Mouse (Mus musculus): ENCODE results near the gene Rtn4. TPM values are rescaled to one million over a fixed set of nuclear protein-coding genes. Genes with fewer than 3 reads are reported as not detected.

Rtn4 gene
- total and polyA plus RNA-seq, 3 experiments: 95.8 to 224 (median 168) TPM

GRCm38 (mm10) chr11:29725167-29725566, 32.4 kb downstream of the Rtn4 start:
- Histone ChIP-seq H3K36me3 (replicated peaks in 1 of 2; ENCODE audit: control insufficient read depth in 1 of 2, insufficient read depth in 1 of 2, low read length in 1 of 2) (peaks cover 0 to 44% of the 10 kb centered on the region in 2 experiments), H3K4me3 (replicated peaks in 1 of 3; ENCODE audit: low read depth in 2 of 3, low read length in 2 of 3, poor library complexity in 1 of 3) (no peak overlapping the region), H3K27ac (ENCODE audit: insufficient read depth, low read depth) (no peak overlapping the region), H3K4me1 (ENCODE audit: control insufficient read depth in 1 of 2, insufficient read depth in 2 of 2) (peaks cover 5 to 33% of the 10 kb centered on the region in 2 experiments; a peak in 3 of 4 replicates), H3K9ac (ENCODE audit: insufficient read depth, low read depth) (no peak overlapping the region), H3K27me3 (replicated peaks) (no peaks in the 10 kb centered on the region), H3K4me2 (ENCODE audit: insufficient read depth, low read depth, poor library complexity, severe bottlenecking) (no peak overlapping the region), H3K9me3 (replicated peaks; ENCODE audit: low read length) (peaks cover 5% of the 10 kb centered on the region), H3K79me2 (replicated peaks; ENCODE audit: control insufficient read depth, extremely low read depth, insufficient read depth, poor library complexity, severe bottlenecking) (peaks cover 28% of the 10 kb centered on the region)
- no peak for TF ChIP-seq CHD1 (IDR thresholded peaks at IDR 0.05; ENCODE audit: low read depth, low read length)
- no peak for TF ChIP-seq RCOR1 (conservative IDR thresholded peaks at IDR 0.05; ENCODE audit: low read depth, low read length)
- TF ChIP-seq MEF2A (IDR thresholded peaks at IDR 0.05; ENCODE audit: borderline replicate concordance, low read depth, low read length): no peak
- no peak for TF ChIP-seq HCFC1 (IDR thresholded peaks at IDR 0.05; ENCODE audit: low read depth, low read length)
- no peak for TF ChIP-seq ZC3H11A (IDR thresholded peaks at IDR 0.05; ENCODE audit: low read depth, low read length)
- no peak for TF ChIP-seq JUN (IDR thresholded peaks at IDR 0.05; ENCODE audit: insufficient read depth, low read depth, low read length)
- no peak for TF ChIP-seq CHD2 (IDR thresholded peaks at IDR 0.05; ENCODE audit: low read length)
- no peak for TF ChIP-seq ETS1 (conservative IDR thresholded peaks at IDR 0.05; ENCODE audit: low read depth, low read length)
- no peak for TF ChIP-seq ZMIZ1 (IDR thresholded peaks at IDR 0.05; ENCODE audit: low read depth, low read length)
- no peak for TF ChIP-seq NELFE (IDR thresholded peaks at IDR 0.05; ENCODE audit: low read depth, low read length)
- no peak for TF ChIP-seq POLR2A (IDR thresholded peaks at IDR 0.05; ENCODE audit: low read depth, low read length)
- TF ChIP-seq MXI1 (IDR thresholded peaks at IDR 0.05; ENCODE audit: low read depth, low read length): no peak
- TF ChIP-seq ELF1 (IDR thresholded peaks at IDR 0.05; ENCODE audit: low read depth, low read length): no peak
- no peak for TF ChIP-seq EP300 (IDR thresholded peaks at IDR 0.05; ENCODE audit: low read length)
- TF ChIP-seq MAZ (IDR thresholded peaks at IDR 0.05; ENCODE audit: low read depth, low read length): no peak
- no peak for DNase-seq (ENCODE audit: extremely low read depth)
- in situ Hi-C loops (cut with MboI; ENCODE audit: low pct_ligation_motif_present, low pct_unique_long_range_greater_than_20kb, low sequenced_read_pairs): no loop called here
- dilution Hi-C loops (cut with MboI; ENCODE audit: extremely low pct_ligation_motif_present, extremely low pct_unique_long_range_greater_than_20kb, low sequenced_read_pairs): no loop called here

- in situ Hi-C loops (cut with MboI; ENCODE audit: low pct_ligation_motif_present, low pct_unique_long_range_greater_than_20kb, low sequenced_read_pairs) (no loop called here), dilution Hi-C loops (cut with MboI; ENCODE audit: extremely low pct_ligation_motif_present, extremely low pct_unique_long_range_greater_than_20kb, low sequenced_read_pairs) (no loop called here)
- Histone ChIP-seq H3K27ac (ENCODE audit: insufficient read depth, low read depth) (no peak overlapping the region), H3K79me2 (replicated peaks; ENCODE audit: control insufficient read depth, extremely low read depth, insufficient read depth, poor library complexity, severe bottlenecking) (peaks cover 29% of the 10 kb centered on the region), H3K36me3 (replicated peaks in 1 of 2; ENCODE audit: control insufficient read depth in 1 of 2, insufficient read depth in 1 of 2, low read length in 1 of 2) (peaks cover 0 to 44% of the 10 kb centered on the region in 2 experiments), H3K9ac (ENCODE audit: insufficient read depth, low read depth) (no peak overlapping the region), H3K4me3 (replicated peaks in 1 of 3; ENCODE audit: low read depth in 2 of 3, low read length in 2 of 3, poor library complexity in 1 of 3) (no peak overlapping the region), H3K9me3 (replicated peaks; ENCODE audit: low read length) (peaks cover 5% of the 10 kb centered on the region), H3K4me1 (ENCODE audit: control insufficient read depth in 1 of 2, insufficient read depth in 2 of 2) (peaks cover 5 to 32% of the 10 kb centered on the region in 2 experiments; a peak in 3 of 4 replicates), H3K27me3 (replicated peaks) (no peaks in the 10 kb centered on the region), H3K4me2 (ENCODE audit: insufficient read depth, low read depth, poor library complexity, severe bottlenecking) (no peak overlapping the region)
- TF ChIP-seq TCF12 (IDR thresholded peaks at IDR 0.05; ENCODE audit: low read depth, low read length) (no peak), CTCF (conservative IDR thresholded peaks at IDR 0.05 in 1 of 2, IDR thresholded peaks at IDR 0.05 in 1 of 2; ENCODE audit: low read depth in 2 of 2, low read length in 2 of 2) (0 out of 4 replicates have a peak, but pooled peaks of 1 of the 2 experiments have one; percentile 1)
- DNase-seq (ENCODE audit: extremely low read depth): no peak
Measured at GRCm38 (mm10) chr11:29725610-29726009, 32.9 kb downstream of the Rtn4 start.
